Mouse (Mus musculus) left cerebral cortex, adult 2 months (tissue): ENCODE measurements at regions not wholly inside any gene's neighbourhood (a gene's known extent, or its start where the extent isn't known, plus 50 kb on each side); places are given as distances from the start of the nearest gene placed in this dataset.

Experiments
- DNase-seq, 2 experiments: peaks; one replicate each; pipeline ENCODE4 v3.0.0; 2021 to 2022; ENCODE audit warnings: low spot score in 2 of 2, mixed read lengths in 1 of 2; ENCODE audit errors: extremely low spot score in 1 of 2
- H3K27ac ChIP-seq: fragments of 200-600 bp; 2 replicates; pipeline ENCODE4 v1.8.1; 2022
- H3K4me3 ChIP-seq: fragments of 200-600 bp; 2 replicates; pipeline ENCODE4 v1.8.1; 2022
- CTCF ChIP-seq: fragments of 200-600 bp; IDR thresholded peaks from 2 replicates; pipeline ENCODE4 v1.8.1; 2022; ENCODE audit warnings: antibody characterized with exemption, mild to moderate bottlenecking, moderate library complexity
- intact Hi-C: fragments of 180-260 bp; cut with DNase I; formaldehyde crosslinking; loops from one replicate; pipeline ENCODE4 v1.15.1; 2025

DNA sequence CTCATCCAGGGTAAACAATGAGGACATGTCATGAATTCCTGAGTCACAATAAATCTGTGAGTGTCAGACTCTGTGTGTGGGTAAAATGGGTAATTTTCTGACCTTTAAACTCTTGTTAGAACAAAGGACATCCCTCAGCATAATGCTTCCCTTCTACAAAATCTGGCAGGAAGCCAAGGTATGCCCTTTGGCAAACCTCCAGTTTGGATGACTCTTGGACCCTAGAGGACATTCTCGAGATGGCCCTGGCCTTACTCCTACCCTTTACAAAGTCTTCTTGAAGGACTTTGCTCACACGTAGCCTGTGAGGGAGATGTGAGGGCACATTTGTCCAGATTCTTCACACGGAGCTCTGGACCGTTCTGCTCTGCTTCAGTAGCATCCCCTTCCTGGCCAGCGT, 338.8 kb upstream of the Ddhd1 start:
- Histone ChIP-seq H3K27ac (no peak overlapping the region), H3K4me3 (no peak overlapping the region)
- intact Hi-C loops, result no loop called here
- DNase-seq, result no peak
- no peak for TF ChIP-seq CTCF

DNA sequence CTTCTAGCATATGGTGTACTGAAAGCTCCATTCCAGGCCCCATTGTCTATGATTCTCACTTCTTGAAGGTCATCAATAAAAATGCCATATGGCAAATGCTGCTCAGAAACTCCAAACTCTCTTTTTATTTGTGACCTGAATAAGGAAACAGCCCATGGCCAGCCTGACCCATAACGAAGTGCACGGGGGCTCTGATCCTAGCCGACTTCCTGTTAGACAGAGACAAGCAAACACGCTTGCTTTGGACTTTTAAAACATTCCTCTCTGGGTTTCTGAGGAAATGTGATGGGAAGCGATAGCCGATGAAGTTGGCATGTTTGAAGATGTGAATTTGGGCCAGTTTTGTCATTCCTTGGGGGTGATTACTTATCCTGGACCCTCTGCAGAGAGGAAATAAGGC, 346.1 kb upstream of the Ddhd1 start:
- TF ChIP-seq CTCF, result no peak
- DNase-seq, result no peak
- intact Hi-C loops, result no loop called here
- no peak overlapping the region for H3K4me3 ChIP-seq
- no peak overlapping the region for H3K27ac ChIP-seq

- TF ChIP-seq CTCF, result no peak
- H3K27ac ChIP-seq, result no peak overlapping the region
- intact Hi-C loops, result no loop called here
- H3K4me3 ChIP-seq, result no peak overlapping the region
- DNase-seq, result no peak
Measured at GRCm38 (mm10) chr14:46005307-46005706, 347.4 kb upstream of the Ddhd1 start.

GRCm38 (mm10) chr14:46013232-46013631, 355.3 kb upstream of the Ddhd1 start:
- no peak for DNase-seq
- no peak overlapping the region for H3K4me3 ChIP-seq
- TF ChIP-seq CTCF, result no peak
- H3K27ac ChIP-seq, result no peak overlapping the region
- intact Hi-C loops, result no loop called here

- no peak for TF ChIP-seq CTCF
- Histone ChIP-seq H3K27ac (no peak overlapping the region), H3K4me3 (no peak overlapping the region)
- intact Hi-C loops, result no loop called here
- DNase-seq, result no peak
Measured at GRCm38 (mm10) chr14:46014090-46014489, 356.1 kb upstream of the Ddhd1 start.

GRCm38 (mm10) chr14:46015682-46016400, 357.9 kb upstream of the Ddhd1 start:
- no peak for DNase-seq
- TF ChIP-seq CTCF, result no peak
- intact Hi-C loops, result no loop called here
- Histone ChIP-seq H3K27ac (no peak overlapping the region), H3K4me3 (no peak overlapping the region)

DNA sequence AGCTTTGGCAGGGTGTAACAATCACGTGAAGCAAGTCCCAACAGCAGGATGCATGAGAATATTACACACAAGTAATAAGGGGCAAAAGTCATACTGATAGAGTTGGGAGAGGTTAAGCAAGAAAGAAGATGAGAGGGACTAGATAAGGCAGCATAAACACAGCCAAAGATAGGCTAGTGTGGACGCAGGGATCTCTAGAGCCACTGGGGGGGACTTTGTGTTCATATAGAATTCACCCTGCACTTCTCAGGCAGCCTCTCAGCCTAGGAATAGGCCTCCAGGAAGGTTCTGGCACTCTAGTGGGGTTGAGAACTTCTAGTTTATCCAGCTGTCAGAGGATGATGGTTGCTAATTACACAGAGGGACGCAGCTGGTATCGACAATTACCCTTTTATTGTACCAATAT, 358.8 kb upstream of the Ddhd1 start:
- H3K4me3 ChIP-seq, result no peak overlapping the region
- intact Hi-C loops, result no loop called here
- TF ChIP-seq CTCF, result no peak
- H3K27ac ChIP-seq, result no peak overlapping the region
- DNase-seq, result no peak

- intact Hi-C loops, result no loop called here
- H3K27ac ChIP-seq, result no peak overlapping the region
Measured at GRCm38 (mm10) chr14:46017286-46017685, 359.3 kb upstream of the Ddhd1 start.

GRCm38 (mm10) chr14:46017976-46018375, 360.0 kb upstream of the Ddhd1 start:
- no peak for DNase-seq
- intact Hi-C loops, result no loop called here
- no peak overlapping the region for H3K27ac ChIP-seq
- H3K4me3 ChIP-seq, result no peak overlapping the region
- no peak for TF ChIP-seq CTCF

More at GRCm38 (mm10) chr14:46017286-46017685, 359.3 kb upstream of the Ddhd1 start:
- no peak for DNase-seq
- no peak for TF ChIP-seq CTCF
- no peak overlapping the region for H3K4me3 ChIP-seq

DNA sequence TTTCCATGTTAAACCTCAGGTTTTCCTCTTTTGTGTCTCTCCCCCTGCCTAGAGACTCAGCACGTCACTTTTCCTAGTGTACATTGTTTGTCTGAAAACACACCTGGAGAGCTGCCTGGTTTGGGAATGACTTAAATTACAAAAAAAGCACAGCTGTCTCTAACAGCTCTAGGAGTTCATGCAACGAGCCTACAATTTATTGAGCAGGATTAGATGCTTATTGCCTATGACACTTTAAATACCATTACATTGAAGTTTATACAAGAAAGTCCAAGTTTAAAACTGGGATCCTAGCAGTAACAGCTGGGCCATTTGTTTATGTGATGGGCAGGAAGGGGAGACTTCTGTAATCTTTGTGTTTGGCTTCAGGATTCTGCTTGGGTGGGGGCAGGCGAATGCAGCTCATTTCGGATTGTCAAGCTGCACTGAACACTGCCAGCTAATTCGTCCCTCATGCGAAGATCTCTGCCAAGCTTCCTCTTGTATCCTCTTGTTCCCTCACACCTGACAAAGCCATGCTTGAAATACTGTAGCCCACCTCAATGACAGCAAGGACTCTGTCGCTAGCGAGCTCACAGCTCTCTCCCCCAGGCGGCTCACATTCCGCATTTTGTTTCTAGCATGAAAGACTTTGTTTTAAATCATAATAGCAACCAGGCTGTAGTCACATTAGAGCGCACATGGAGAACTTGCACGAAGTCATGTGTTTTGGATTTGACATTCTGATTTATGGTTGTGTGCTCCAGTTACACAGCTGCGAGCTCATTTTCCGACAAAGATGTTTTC, 359.8 kb upstream of the Gm15217 start:
- no peak overlapping the region for H3K27ac ChIP-seq
- no peak overlapping the region for H3K4me3 ChIP-seq
- TF ChIP-seq CTCF, result no peak
- DNase-seq, result no peak
- intact Hi-C loops, result no loop called here

DNA sequence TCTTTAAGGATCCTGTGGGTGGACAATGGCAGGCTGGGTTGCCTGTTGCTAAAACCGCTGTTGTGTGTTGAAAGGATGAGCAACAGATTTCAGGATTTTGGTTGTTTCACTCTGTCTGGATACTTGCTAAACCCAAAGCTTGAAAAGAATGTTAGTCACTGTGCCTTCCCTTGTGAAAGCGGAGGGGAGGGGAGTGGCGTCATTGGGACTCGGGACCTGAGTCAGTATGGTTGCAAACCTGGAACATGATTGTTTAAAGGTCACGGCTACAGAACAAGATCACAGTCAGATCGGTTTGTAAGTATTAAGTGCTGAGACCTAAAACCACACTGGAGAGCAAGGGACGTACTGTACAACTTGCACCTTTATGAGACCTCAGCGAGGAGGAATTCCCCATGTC, 344.9 kb upstream of the Gm15217 start:
- no peak overlapping the region for H3K27ac ChIP-seq
- H3K4me3 ChIP-seq, result no peak overlapping the region
- intact Hi-C loops, result no loop called here
- TF ChIP-seq CTCF, result no peak
- no peak for DNase-seq

DNA sequence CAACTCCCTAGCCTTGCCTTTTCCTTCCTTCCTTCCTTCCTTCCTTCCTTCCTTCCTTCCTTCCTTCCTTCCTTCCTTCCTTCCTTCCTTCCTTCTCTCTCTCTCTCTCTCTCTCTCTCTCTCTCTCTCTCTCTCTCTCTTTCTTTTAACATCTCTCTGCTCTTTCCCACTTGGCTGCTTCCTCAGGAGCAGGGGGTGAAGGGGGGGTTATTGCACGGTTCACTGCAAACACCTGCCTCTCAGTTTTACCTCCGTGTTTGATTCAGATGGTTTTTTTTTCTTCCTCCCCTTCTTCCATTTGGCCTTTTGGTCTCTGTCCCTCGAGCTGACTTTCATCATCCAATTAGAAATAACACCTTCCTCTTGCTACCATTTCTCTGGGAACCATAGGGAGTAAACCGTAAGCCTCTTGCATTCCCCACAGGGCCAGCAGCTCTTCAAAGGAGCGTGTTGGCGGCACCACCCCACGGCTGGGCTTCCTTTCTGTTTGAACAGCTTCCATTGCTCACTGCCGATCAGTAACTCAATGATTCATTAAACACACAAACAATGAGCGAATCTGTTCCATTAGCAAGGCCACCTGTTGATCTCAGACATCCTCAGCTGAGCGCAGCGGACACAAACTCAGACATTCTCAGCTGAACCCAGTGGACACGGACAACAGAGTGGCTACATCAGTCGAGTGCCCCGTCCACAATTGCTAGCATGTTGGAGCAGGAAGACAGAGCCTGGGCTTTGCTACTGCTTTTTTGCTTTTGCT, 318.4 kb upstream of the Gm15217 start:
- intact Hi-C loops, result no loop called here
- no peak overlapping the region for H3K27ac ChIP-seq
- no peak overlapping the region for H3K4me3 ChIP-seq
- DNase-seq, result peak in 1 of 2 experiments; percentile 24
- no peak for TF ChIP-seq CTCF
